Mouse (Mus musculus): ENCODE data around the gene 1700069L16Rik. TPM values are rescaled to one million over a fixed set of nuclear protein-coding genes. Genes with fewer than 3 reads are reported as not detected.

Gene 1700069L16Rik
- not detected in 2 replicates for polyA plus RNA-seq (2012; rRNA removed)

GRCm38 (mm10) chr5:113724446-113724845 lies at the start of gene 1700069L16Rik:
Gene 1700069L16Rik (minus strand): TSS chr5:113724772.

GRCm38 (mm10) chr5:113772450-113772895 lies 47.9 kb upstream of the 1700069L16Rik start, which contains the start of the genes Sart3 and Iscu:
Gene Sart3 (minus strand): TSS chr5:113772510.
Gene Iscu (plus strand): TSS chr5:113772748.

GRCm38 (mm10) chr5:113735345-113736112 lies 11.0 kb upstream of the 1700069L16Rik start, which contains the start of gene Ficd:
Gene Ficd (plus strand): TSS chr5:113735803.

DNA sequence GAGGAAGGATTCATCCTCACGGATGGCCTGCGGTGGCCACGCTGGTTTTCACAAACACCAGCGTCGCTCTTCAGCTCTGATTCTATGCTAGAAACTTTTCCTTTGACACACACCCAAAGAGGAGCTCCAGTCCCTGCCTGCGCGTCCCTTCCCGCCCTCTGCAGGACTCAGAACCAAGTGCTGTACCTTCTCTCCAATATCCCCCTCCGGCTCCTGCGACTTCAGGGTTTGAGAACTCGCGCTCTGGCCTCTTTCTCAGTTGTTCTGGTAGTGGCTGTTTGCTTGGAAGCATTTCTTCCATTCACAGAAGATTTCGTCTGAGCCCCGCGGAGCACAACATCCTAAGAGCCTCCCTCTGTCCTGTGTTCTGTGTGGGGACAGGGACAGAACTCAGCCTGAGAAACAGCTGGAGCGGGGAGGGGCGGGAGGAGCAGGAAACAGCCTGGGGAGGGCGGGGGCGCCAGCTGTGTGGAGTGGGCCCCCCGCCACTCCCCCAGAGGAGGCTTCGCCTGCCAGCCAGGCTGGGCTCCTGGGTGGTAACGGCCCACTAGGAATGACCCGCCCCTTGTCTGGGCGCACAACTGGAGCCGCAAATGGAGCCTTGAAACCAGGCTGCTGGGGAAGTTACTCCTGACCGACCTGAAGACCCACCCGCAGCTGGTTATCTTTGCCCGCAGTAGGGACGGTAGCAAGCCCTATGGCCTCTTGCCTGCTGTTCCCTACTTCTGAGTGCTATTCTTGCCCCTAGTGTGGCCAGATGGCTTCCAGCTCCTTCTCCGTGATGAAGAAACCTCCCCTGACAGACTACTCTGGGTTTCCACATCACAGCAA lies 74.3 kb downstream of the 1700069L16Rik start, which contains the start of gene Cmklr1:
TSS of gene Cmklr1 (minus strand) at position 392 of the 831 bp plus-strand sequence.

Other genes starting within 250 kb of the 1700069L16Rik start
- gene Wscd2, start 234.4 kb downstream of the 1700069L16Rik start, polyA plus RNA-seq (2012; rRNA removed), result 0.02 and 0.03 TPM in 2 replicates
- 1.0 and 1.5 TPM in 2 replicates for gene Cmklr1, start 74.3 kb downstream of the 1700069L16Rik start, polyA plus RNA-seq (2012; rRNA removed)
- gene Ficd, start 11.0 kb upstream of the 1700069L16Rik start, polyA plus RNA-seq (2012; rRNA removed), result 1.2 and 1.3 TPM in 2 replicates
- 14.1 and 16.3 TPM in 2 replicates for gene Sart3, start 47.7 kb upstream of the 1700069L16Rik start, polyA plus RNA-seq (2012; rRNA removed)
- gene Iscu, start 48.0 kb upstream of the 1700069L16Rik start, polyA plus RNA-seq (2012; rRNA removed), result 63.1 and 64.8 TPM in 2 replicates
- 0.73 and 1.1 TPM in 2 replicates for gene Tmem119, start 75.7 kb upstream of the 1700069L16Rik start, polyA plus RNA-seq (2012; rRNA removed)
- 7.0 and 7.7 TPM in 2 replicates for gene Selplg, start 107.9 kb upstream of the 1700069L16Rik start, polyA plus RNA-seq (2012; rRNA removed)
- 25.3 and 27.4 TPM in 2 replicates for gene Coro1c, start 184.0 kb upstream of the 1700069L16Rik start, polyA plus RNA-seq (2012; rRNA removed)